Mouse (Mus musculus) G1E (cell line): Measurements from ENCODE around the gene 1500009L16Rik. TPM values are rescaled to one million over a fixed set of nuclear protein-coding genes. Genes with fewer than 3 reads are reported as not detected.

ENCODE experiments used
- ATAC-seq: 2 replicates; pipeline ENCODE4 v1.8.0; 2016; ENCODE audit warnings: mild to moderate bottlenecking; ENCODE audit not compliant: insufficient number of reproducible peaks, poor library complexity, low FRiP score, severe bottlenecking; ENCODE audit errors: extremely low read depth
- DNase-seq: peaks from one replicate; pipeline ENCODE4 v3.0.0; 2012; ENCODE audit warnings: low spot score
- H3K27me3 ChIP-seq: 2 replicates; pipeline ENCODE4 v1.6.1; 2012; ENCODE audit warnings: mild to moderate bottlenecking, low read length, inconsistent platforms; ENCODE audit not compliant: insufficient read depth
- H3K36me3 ChIP-seq: replicated peaks from 2 replicates; pipeline ENCODE3; 2012; ENCODE audit warnings: mild to moderate bottlenecking, inconsistent platforms
- H3K4me1 ChIP-seq: 2 replicates; pipeline ENCODE4 v1.6.1; 2012; ENCODE audit warnings: low read depth, low read length, inconsistent platforms, mixed read lengths; ENCODE audit not compliant: insufficient read depth
- H3K4me3 ChIP-seq: 2 replicates; pipeline ENCODE4 v1.5.1; 2012; ENCODE audit warnings: low read depth, mild to moderate bottlenecking, inconsistent platforms, low read length, moderate library complexity, mixed read lengths
- H3K9me3 ChIP-seq: replicated peaks from 2 replicates; pipeline ENCODE4 v1.6.1; 2012; ENCODE audit warnings: inconsistent platforms
- CTCF ChIP-seq: IDR thresholded peaks from 2 replicates; pipeline ENCODE4 v1.5.1; 2012; ENCODE audit warnings: low read depth, low read length, inconsistent platforms, mixed read lengths
- GATA1 ChIP-seq: IDR thresholded peaks from 2 replicates; pipeline ENCODE4 v1.6.1; 2012; ENCODE audit warnings: borderline replicate concordance, low read length, inconsistent platforms, mixed read lengths
- GATA2 ChIP-seq: IDR thresholded peaks from 2 replicates; pipeline ENCODE4 v1.6.1; 2012; ENCODE audit warnings: low read depth, low read length, inconsistent platforms, borderline replicate concordance
- POLR2AphosphoS5 ChIP-seq: IDR thresholded peaks from 2 replicates; pipeline ENCODE4 v1.6.1; 2012; ENCODE audit warnings: low read depth, low read length, inconsistent platforms; ENCODE audit not compliant: insufficient replicate concordance
- TAL1 ChIP-seq: conservative IDR thresholded peaks from 2 replicates; pipeline ENCODE4 v1.6.1; 2012; ENCODE audit warnings: low read depth, low read length, inconsistent platforms, mixed read lengths
- polyA plus RNA-seq: library from polyadenylated mRNA; stranded (reverse); fragments of >175 nt; gene quantifications from 2 replicates; pipeline ENCODE4 v1.2.3, GENCODE M21; 2012
- total RNA-seq, 2 experiments: library from RNA; stranded (forward) in 1 of 2; stranded (reverse) in 1 of 2; fragments of 200-1000 nt in 1 of 2; fragments of >200 nt in 1 of 2; fragmentation: Nextera tagmentation in 1 of 2; gene quantifications; 2 replicates each; pipeline ENCODE4 v1.2.3; 2014 to 2017

Gene 1500009L16Rik
- total and polyA plus RNA-seq, 3 experiments = 0.22 TPM; not detected in 2

GRCm38 (mm10) chr10:83776272-83776878 is 53.7 kb downstream of the 1500009L16Rik start:
- TF ChIP-seq GATA2 (no peak), CTCF (peak; percentile 26; the same call in 1 of the 2 replicates), POLR2AphosphoS5 (no peak)
- Histone ChIP-seq H3K36me3 (no peaks in the 10 kb centered on the region), H3K27me3 (no peaks in the 10 kb centered on the region), H3K4me3 (no peak overlapping the region), H3K9me3 (peaks cover 15% of the 10 kb centered on the region), H3K4me1 (no peaks in the 10 kb centered on the region)
- ATAC-seq = no peak
- DNase-seq = no peak

GRCm38 (mm10) chr10:83777253-83777652 is 54.6 kb downstream of the 1500009L16Rik start:
- no peak for TF ChIP-seq TAL1
- no peak for TF ChIP-seq CTCF
- TF ChIP-seq POLR2AphosphoS5 = no peak
- no peak for TF ChIP-seq GATA2
- no peak for TF ChIP-seq GATA1
- no peak for DNase-seq
- Histone ChIP-seq H3K9me3 (peaks cover 16% of the 10 kb centered on the region), H3K27me3 (no peaks in the 10 kb centered on the region), H3K4me3 (no peak overlapping the region), H3K36me3 (no peaks in the 10 kb centered on the region), H3K4me1 (no peaks in the 10 kb centered on the region)
- no peak for ATAC-seq

GRCm38 (mm10) chr10:83781854-83782253 is 59.2 kb downstream of the 1500009L16Rik start:
- no peaks in the 10 kb centered on the region for H3K4me1 ChIP-seq

GRCm38 (mm10) chr10:83782371-83783120 is 59.9 kb downstream of the 1500009L16Rik start:
- TF ChIP-seq CTCF (no peak), TAL1 (no peak), GATA2 (no peak), POLR2AphosphoS5 (no peak), GATA1 (no peak)
- ATAC-seq = no peak

More at GRCm38 (mm10) chr10:83781854-83782253, 59.2 kb downstream of the 1500009L16Rik start:
- Histone ChIP-seq H3K27me3 (no peaks in the 10 kb centered on the region), H3K36me3 (no peaks in the 10 kb centered on the region), H3K9me3 (peaks cover 43% of the 10 kb centered on the region), H3K4me3 (no peak overlapping the region)
- ATAC-seq = no peak
- no peak for DNase-seq
- TF ChIP-seq TAL1 = no peak

GRCm38 (mm10) chr10:83785003-83785402 is 62.3 kb downstream of the 1500009L16Rik start:
- ATAC-seq (no peak), DNase-seq (no peak)
- H3K27me3 ChIP-seq = no peaks in the 10 kb centered on the region

More at GRCm38 (mm10) chr10:83782371-83783120, 59.9 kb downstream of the 1500009L16Rik start:
- Histone ChIP-seq H3K4me1 (no peaks in the 10 kb centered on the region), H3K4me3 (no peak overlapping the region), H3K9me3 (peaks cover 42% of the 10 kb centered on the region), H3K36me3 (no peaks in the 10 kb centered on the region), H3K27me3 (no peaks in the 10 kb centered on the region)
- no peak for DNase-seq

GRCm38 (mm10) chr10:83785627-83786392 is 63.1 kb downstream of the 1500009L16Rik start:
- no peak overlapping the region for H3K4me3 ChIP-seq
- TF ChIP-seq GATA1 (no peak), GATA2 (no peak), POLR2AphosphoS5 (no peak), CTCF (no peak), TAL1 (no peak)
- H3K9me3 ChIP-seq = peaks cover 35% of the 10 kb centered on the region
- no peak for ATAC-seq
- H3K27me3 ChIP-seq = no peaks in the 10 kb centered on the region
- no peak for DNase-seq
- no peaks in the 10 kb centered on the region for H3K4me1 ChIP-seq
- no peaks in the 10 kb centered on the region for H3K36me3 ChIP-seq

More at GRCm38 (mm10) chr10:83785003-83785402, 62.3 kb downstream of the 1500009L16Rik start:
- TF ChIP-seq TAL1 (no peak), GATA1 (no peak), CTCF (no peak), POLR2AphosphoS5 (no peak), GATA2 (no peak)
- Histone ChIP-seq H3K9me3 (peaks cover 35% of the 10 kb centered on the region), H3K36me3 (no peaks in the 10 kb centered on the region), H3K4me1 (no peaks in the 10 kb centered on the region), H3K4me3 (no peak overlapping the region)
